Mouse (Mus musculus) megakaryocyte, embryonic 14.5 days (primary cell): ENCODE data around the gene Col3a1. TPM values are rescaled to one million over a fixed set of nuclear protein-coding genes. Genes with fewer than 3 reads are reported as not detected.

Experiments used
- H3K27me3 ChIP-seq: replicated peaks from 2 replicates; pipeline ENCODE3; 2012; ENCODE audit warnings: inconsistent platforms
- H3K36me3 ChIP-seq: replicated peaks from 2 replicates; pipeline ENCODE3; 2012; ENCODE audit warnings: low read length, inconsistent platforms, mixed read lengths
- H3K4me1 ChIP-seq: 2 replicates; pipeline ENCODE4 v1.6.1; 2012; ENCODE audit warnings: inconsistent platforms
- H3K4me3 ChIP-seq: replicated peaks from 2 replicates; pipeline ENCODE3; 2012; ENCODE audit warnings: moderate library complexity, mild to moderate bottlenecking, inconsistent platforms
- H3K9me3 ChIP-seq: 2 replicates; pipeline ENCODE4 v1.6.1; 2012; ENCODE audit warnings: inconsistent platforms
- FLI1 ChIP-seq: IDR thresholded peaks from 2 replicates; pipeline ENCODE4 v1.6.1; 2012; ENCODE audit warnings: low read length, inconsistent platforms, mixed read lengths
- GATA1 ChIP-seq: IDR thresholded peaks from 3 replicates; pipeline ENCODE4 v1.6.1; 2012; ENCODE audit warnings: mixed read lengths, low read length, inconsistent platforms, borderline replicate concordance
- polyA plus RNA-seq: library from polyadenylated mRNA; stranded (reverse); fragments of >175 nt; gene quantifications from 2 replicates; pipeline ENCODE4 v1.2.3, GENCODE M21; 2012; ENCODE audit warnings: low replicate concordance; ENCODE audit not compliant: insufficient read depth

Col3a1 gene
- polyA plus RNA-seq, 1 experiment, result not detected

GRCm38 (mm10) chr1:45379992-45380690 lies 68.8 kb downstream of the Col3a1 start:
- no peak overlapping the region for H3K4me3 ChIP-seq
- TF ChIP-seq GATA1 (no peak), FLI1 (no peak)

GRCm38 (mm10) chr1:45381866-45382265 lies 70.5 kb downstream of the Col3a1 start:
- Histone ChIP-seq H3K4me1 (no peaks in the 10 kb centered on the region), H3K4me3 (no peak overlapping the region), H3K27me3 (no peaks in the 10 kb centered on the region), H3K36me3 (no peaks in the 10 kb centered on the region), H3K9me3 (no peaks in the 10 kb centered on the region)
- no peak for TF ChIP-seq FLI1
- no peak for TF ChIP-seq GATA1

More at GRCm38 (mm10) chr1:45379992-45380690, 68.8 kb downstream of the Col3a1 start:
- Histone ChIP-seq H3K27me3 (no peaks in the 10 kb centered on the region), H3K36me3 (no peaks in the 10 kb centered on the region), H3K9me3 (no peaks in the 10 kb centered on the region), H3K4me1 (no peaks in the 10 kb centered on the region)

Other genes starting within 250 kb of the Col3a1 start
- gene Col5a2, start 191.7 kb downstream of the Col3a1 start, polyA plus RNA-seq, result not detected in 2 replicates